Mouse (Mus musculus): ENCODE results near the gene Tmem119. TPM values are rescaled to one million over a fixed set of nuclear protein-coding genes. Genes with fewer than 3 reads are reported as not detected.
"Not testable (repeated sequence)": the region's sequence is repeated elsewhere in the genome, so short reads cannot be mapped to it uniquely, and the experiment has no call there.

Tmem119 gene
- total RNA-seq, 2 experiments from 2014 or later = 0.46 TPM; not detected in 1

- ATAC-seq (replicated peaks; ENCODE audit: low FRiP score, low TSS enrichment, poor library complexity, severe bottlenecking) = no peak
Measured at GRCm38 (mm10) chr5:113791197-113792095, 8.9 kb downstream of the Tmem119 start.

- ATAC-seq (replicated peaks; ENCODE audit: low FRiP score, low TSS enrichment, poor library complexity, severe bottlenecking) = no peak
Measured at GRCm38 (mm10) chr5:113790453-113791196, 9.7 kb downstream of the Tmem119 start.

GRCm38 (mm10) chr5:113789075-113789788 lies 11.1 kb downstream of the Tmem119 start:
- ATAC-seq (replicated peaks; ENCODE audit: low FRiP score, low TSS enrichment, poor library complexity, severe bottlenecking) = no peak

GRCm38 (mm10) chr5:113788645-113789044 lies 11.7 kb downstream of the Tmem119 start:
- ATAC-seq (replicated peaks; ENCODE audit: low FRiP score, low TSS enrichment, poor library complexity, severe bottlenecking) = no peak

- ATAC-seq (replicated peaks; ENCODE audit: low FRiP score, low TSS enrichment, poor library complexity, severe bottlenecking) = no peak
Measured at GRCm38 (mm10) chr5:113786985-113787384, 13.3 kb downstream of the Tmem119 start.

- not testable (repeated sequence) for ATAC-seq (replicated peaks; ENCODE audit: low FRiP score, low TSS enrichment, poor library complexity, severe bottlenecking)
Measured at GRCm38 (mm10) chr5:113784104-113784503, 16.2 kb downstream of the Tmem119 start.

GRCm38 (mm10) chr5:113783581-113784001 lies 16.7 kb downstream of the Tmem119 start:
- ATAC-seq (replicated peaks; ENCODE audit: low FRiP score, low TSS enrichment, poor library complexity, severe bottlenecking) = no peak

- ATAC-seq (replicated peaks; ENCODE audit: low FRiP score, low TSS enrichment, poor library complexity, severe bottlenecking) = no peak
Measured at GRCm38 (mm10) chr5:113782624-113783023, 17.7 kb downstream of the Tmem119 start.

- ATAC-seq (replicated peaks; ENCODE audit: low FRiP score, low TSS enrichment, poor library complexity, severe bottlenecking) = no peak
Measured at GRCm38 (mm10) chr5:113781875-113782274, 18.4 kb downstream of the Tmem119 start.

GRCm38 (mm10) chr5:113781254-113781653 lies 19.1 kb downstream of the Tmem119 start:
- no peak for ATAC-seq (replicated peaks; ENCODE audit: low FRiP score, low TSS enrichment, poor library complexity, severe bottlenecking)

GRCm38 (mm10) chr5:113780763-113781162 lies 19.6 kb downstream of the Tmem119 start:
- ATAC-seq (replicated peaks; ENCODE audit: low FRiP score, low TSS enrichment, poor library complexity, severe bottlenecking) = no peak

- ATAC-seq (replicated peaks; ENCODE audit: low FRiP score, low TSS enrichment, poor library complexity, severe bottlenecking) = no peak
Measured at GRCm38 (mm10) chr5:113780082-113780752, 20.1 kb downstream of the Tmem119 start.

GRCm38 (mm10) chr5:113779569-113779968 lies 20.7 kb downstream of the Tmem119 start:
- ATAC-seq (replicated peaks; ENCODE audit: low FRiP score, low TSS enrichment, poor library complexity, severe bottlenecking) = no peak

- not testable (repeated sequence) for ATAC-seq (replicated peaks; ENCODE audit: low FRiP score, low TSS enrichment, poor library complexity, severe bottlenecking)
Measured at GRCm38 (mm10) chr5:113777728-113778127, 22.6 kb downstream of the Tmem119 start.

- no peak for ATAC-seq (replicated peaks; ENCODE audit: low FRiP score, low TSS enrichment, poor library complexity, severe bottlenecking)
Measured at GRCm38 (mm10) chr5:113776896-113777226, 23.5 kb downstream of the Tmem119 start.

GRCm38 (mm10) chr5:113776128-113776895 lies 24.0 kb downstream of the Tmem119 start:
- no peak for ATAC-seq (replicated peaks; ENCODE audit: low FRiP score, low TSS enrichment, poor library complexity, severe bottlenecking)

GRCm38 (mm10) chr5:113775585-113775984 lies 24.7 kb downstream of the Tmem119 start:
- ATAC-seq (replicated peaks; ENCODE audit: low FRiP score, low TSS enrichment, poor library complexity, severe bottlenecking) = no peak

GRCm38 (mm10) chr5:113773664-113774063 lies 26.7 kb downstream of the Tmem119 start:
- ATAC-seq (replicated peaks; ENCODE audit: low FRiP score, low TSS enrichment, poor library complexity, severe bottlenecking) = peak; percentile 66
